Mouse (Mus musculus) kidney, adult 2 months (tissue): Measurements from ENCODE around the gene Atxn1.

Experiments used
- CTCF ChIP-seq: fragments of 200-500 bp; conservative IDR thresholded peaks from 2 replicates; pipeline ENCODE4 v1.5.1; 2011; ENCODE audit warnings: low read depth, mild to moderate bottlenecking, control low read depth, low read length, moderate library complexity, mixed read lengths; ENCODE audit not compliant: insufficient read depth, insufficient read length
- POLR2A ChIP-seq: fragments of 200-500 bp; IDR thresholded peaks from one replicate; pipeline ENCODE4 v1.6.1; 2011; ENCODE audit warnings: low read depth, low read length, control low read depth

- TF ChIP-seq POLR2A (no peak), CTCF (no peak)
Observed at GRCm38 (mm10) chr13:45505546-45505945, 459.3 kb downstream of the Atxn1 start.
